Mouse (Mus musculus): ENCODE results near the gene Klri1.

DNA sequence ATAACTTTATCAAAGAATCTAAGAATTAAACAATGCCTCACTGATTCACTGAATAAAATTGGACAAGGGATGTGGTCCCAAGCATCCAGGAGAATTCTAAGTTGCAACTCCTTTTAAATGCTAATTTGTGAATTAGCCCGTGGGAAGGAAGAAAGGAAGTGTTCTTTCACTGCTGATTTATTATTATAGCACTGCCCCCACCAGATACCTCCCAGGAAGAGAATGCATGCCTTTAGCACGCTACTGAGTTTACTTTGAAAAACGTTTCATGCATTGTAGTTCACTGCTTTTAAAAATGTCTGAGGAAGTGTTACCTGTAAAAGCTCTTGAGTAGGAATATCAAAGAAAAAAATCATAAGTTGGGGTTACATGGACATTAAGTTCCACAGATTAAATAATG lies 3.6 kb upstream of the Klri1 start:
- TF ChIP-seq CTCF (IDR thresholded peaks at IDR 0.05; ENCODE audit: control insufficient read depth, insufficient read depth, insufficient replicate concordance, low read depth, low read length) (no peak), POLR2A (IDR thresholded peaks at IDR 0.05; ENCODE audit: control insufficient read depth, low read depth, low read length) (no peak)

Measured in testis, adult 2 months (tissue).